Mouse (Mus musculus) T-cell, adult 2 months (primary cell): ENCODE measurements around the gene Blvrb.
A peak's percentile ranks its signal among the peaks of the same experiment; 100 is the strongest.
"Not testable (repeated sequence)": the region's sequence is repeated elsewhere in the genome, so short reads cannot be mapped to it uniquely, and the experiment has no call there.

Source experiments
- DNase-seq: peaks from one replicate; pipeline ENCODE4 v3.0.0; 2022; ENCODE audit warnings: low spot score

Blvrb gene

GRCm38 (mm10) chr7:27483860-27484259 lies 36.1 kb downstream of the Blvrb start:
- no peak for DNase-seq

- DNase-seq = no peak
These were observed 38.5 kb downstream of the Blvrb start for GRCm38 (mm10) chr7:27486102-27486769.

- DNase-seq = peak; percentile 100
These were observed 39.3 kb downstream of the Blvrb start, which contains the start of gene Sertad1 for GRCm38 (mm10) chr7:27486770-27487697. Gene Sertad1 (plus strand): TSS chr7:27486910.

GRCm38 (mm10) chr7:27487740-27488268 lies 40.0 kb downstream of the Blvrb start:
- peak; percentile 20 for DNase-seq

- DNase-seq = no peak
These were observed 41.6 kb downstream of the Blvrb start for GRCm38 (mm10) chr7:27489270-27489869.

- DNase-seq = no peak
These were observed 42.4 kb downstream of the Blvrb start for GRCm38 (mm10) chr7:27490227-27490542.

- DNase-seq = peak; percentile 84
These were observed 43.0 kb downstream of the Blvrb start for GRCm38 (mm10) chr7:27490543-27491329.

GRCm38 (mm10) chr7:27491856-27492255 lies 44.1 kb downstream of the Blvrb start:
- DNase-seq = no peak

GRCm38 (mm10) chr7:27493022-27493421 lies 45.2 kb downstream of the Blvrb start:
- DNase-seq = no peak

GRCm38 (mm10) chr7:27493450-27493849 lies 45.7 kb downstream of the Blvrb start:
- no peak for DNase-seq

- not testable (repeated sequence) for DNase-seq
These were observed 47.0 kb downstream of the Blvrb start for GRCm38 (mm10) chr7:27494659-27495367.

- DNase-seq = no peak
These were observed 51.3 kb downstream of the Blvrb start, which contains the start of gene Prx for GRCm38 (mm10) chr7:27499036-27499435. Gene Prx (plus strand): TSS chr7:27499324.

GRCm38 (mm10) chr7:27501620-27502019 lies 53.8 kb downstream of the Blvrb start:
- DNase-seq = no peak

GRCm38 (mm10) chr7:27506765-27507370 lies 59.1 kb downstream of the Blvrb start:
- DNase-seq = no peak

- peak; percentile 97 for DNase-seq
These were observed 60.2 kb downstream of the Blvrb start for GRCm38 (mm10) chr7:27507711-27508647.

GRCm38 (mm10) chr7:27508648-27509005 lies 60.8 kb downstream of the Blvrb start:
- DNase-seq = peak; percentile 76

GRCm38 (mm10) chr7:27510809-27511208 lies 63.0 kb downstream of the Blvrb start:
- no peak for DNase-seq

- DNase-seq = no peak
These were observed 67.2 kb downstream of the Blvrb start for GRCm38 (mm10) chr7:27514961-27515360.
